In the genomic region with DNA sequence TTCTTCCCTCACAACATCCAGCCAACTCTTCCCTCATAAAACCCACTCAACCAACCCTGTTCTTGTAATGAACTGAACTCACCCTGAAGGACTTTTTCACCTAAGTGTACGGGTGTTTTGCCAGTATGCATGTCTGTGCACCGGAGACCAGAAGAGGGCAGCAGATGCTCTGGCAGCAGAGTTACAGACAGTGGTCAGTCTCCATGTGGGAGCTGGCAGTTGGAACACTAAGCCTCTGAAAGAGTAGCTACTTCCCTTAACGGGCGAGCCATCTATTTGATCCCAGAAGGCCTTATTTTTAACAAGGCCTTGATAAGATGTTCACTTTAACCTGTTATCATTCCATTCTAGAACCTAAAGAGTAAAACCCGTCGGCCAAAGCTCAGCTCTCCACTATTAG, we compare ENCODE assay signal across 1 mouse cellular context.
TF ChIP-seq lines count a peak whose summit lies in the region.

No protein-coding gene starts in this region.

TF ChIP-seq in CH12.LX, 34 proteins besides CTCF, POLR2A, EP300 and RAD21 (continued from another document):
- TF ChIP-seq NRF1 (IDR thresholded peaks at IDR 0.05; ENCODE audit: low read depth, low read length) (no peak), JUN (IDR thresholded peaks at IDR 0.05; ENCODE audit: insufficient read depth, low read depth, low read length) (no peak), ZKSCAN1 (IDR thresholded peaks at IDR 0.05; ENCODE audit: borderline replicate concordance, low read depth, low read length) (no peak), SIN3A (IDR thresholded peaks at IDR 0.05; ENCODE audit: low read length) (no peak)
